Mouse (Mus musculus) hindbrain, postnatal 0 days (tissue): ENCODE data around the gene Slc39a1. TPM values are rescaled to one million over a fixed set of nuclear protein-coding genes. Genes with fewer than 3 reads are reported as not detected.

Experiments used
- ATAC-seq: fragments of 200-750 bp; cut with Nextera tagmentation; 2 replicates; pipeline ENCODE4 v1.8.0; 2017; ENCODE audit warnings: mild to moderate bottlenecking, moderate TSS enrichment, moderate library complexity
- DNase-seq: peaks from one replicate; pipeline ENCODE4 v3.0.0-alpha.2; 2015; ENCODE audit warnings: low spot score
- H3K27ac ChIP-seq: fragments of 300-500 bp; sonication (generic); 2 replicates; pipeline ENCODE4 v1.5.1; 2014; ENCODE audit warnings: mild to moderate bottlenecking
- H3K27me3 ChIP-seq: fragments of 300-500 bp; sonication (generic); 2 replicates; pipeline ENCODE4 v1.6.1; 2014; ENCODE audit warnings: low read length, mixed read lengths; ENCODE audit not compliant: insufficient read depth
- H3K36me3 ChIP-seq: fragments of 300-500 bp; sonication (generic); 2 replicates; pipeline ENCODE4 v1.6.1; 2014; ENCODE audit warnings: low read length, mixed read lengths; ENCODE audit not compliant: insufficient read depth
- H3K4me1 ChIP-seq: fragments of 300-500 bp; sonication (generic); 2 replicates; pipeline ENCODE4 v1.6.1; 2014; ENCODE audit warnings: antibody characterized with exemption, low read length, mixed read lengths; ENCODE audit not compliant: insufficient read depth
- H3K4me2 ChIP-seq: fragments of 300-500 bp; sonication (generic); 2 replicates; pipeline ENCODE4 v1.6.1; 2014; ENCODE audit warnings: low read depth, mild to moderate bottlenecking, low read length, moderate library complexity, mixed read lengths
- H3K4me3 ChIP-seq: fragments of 300-500 bp; sonication (generic); 2 replicates; pipeline ENCODE4 v1.5.1; 2014; ENCODE audit warnings: low read length
- H3K9ac ChIP-seq: fragments of 300-500 bp; sonication (generic); replicated peaks from 2 replicates; pipeline ENCODE4 v1.6.1; 2014; ENCODE audit warnings: mild to moderate bottlenecking, low read length, moderate library complexity, mixed read lengths
- H3K9me3 ChIP-seq: fragments of 300-500 bp; sonication (generic); 2 replicates; pipeline ENCODE4 v1.6.1; 2016; ENCODE audit warnings: low read length, mixed read lengths
- CTCF ChIP-seq: IDR thresholded peaks from 2 replicates; pipeline ENCODE4 v1.5.1; 2016; ENCODE audit warnings: antibody characterized with exemption, control low read depth, low read depth
- WGBS: fragments of 180-500 bp; shearing (Covaris S2); extraction: QIAGEN DNeasy Blood & Tissue Kit; methylation state at CpG from one replicate; pipeline ENCODE4 v1.1.7; 2014; 5-methylcytosine and 5-hydroxymethylcytosine counted together
- polyA plus RNA-seq: library from polyadenylated mRNA; unstranded; fragments of >200 nt; fragmentation: Nextera tagmentation; extraction: Ambion mirVana; gene quantifications from 2 replicates; pipeline ENCODE4 v1.2.1, GENCODE M21; 2015
- total RNA-seq: library from RNA; depleted of rRNA; stranded (reverse); fragments of >200 nt; gene quantifications from 2 replicates; pipeline ENCODE4 v1.2.3, GENCODE M21; 2014; rRNA removed

Gene Slc39a1
- total RNA-seq (97.8 and 105 TPM in 2 replicates), polyA plus RNA-seq (70.1 and 72.0 TPM in 2 replicates)

DNA sequence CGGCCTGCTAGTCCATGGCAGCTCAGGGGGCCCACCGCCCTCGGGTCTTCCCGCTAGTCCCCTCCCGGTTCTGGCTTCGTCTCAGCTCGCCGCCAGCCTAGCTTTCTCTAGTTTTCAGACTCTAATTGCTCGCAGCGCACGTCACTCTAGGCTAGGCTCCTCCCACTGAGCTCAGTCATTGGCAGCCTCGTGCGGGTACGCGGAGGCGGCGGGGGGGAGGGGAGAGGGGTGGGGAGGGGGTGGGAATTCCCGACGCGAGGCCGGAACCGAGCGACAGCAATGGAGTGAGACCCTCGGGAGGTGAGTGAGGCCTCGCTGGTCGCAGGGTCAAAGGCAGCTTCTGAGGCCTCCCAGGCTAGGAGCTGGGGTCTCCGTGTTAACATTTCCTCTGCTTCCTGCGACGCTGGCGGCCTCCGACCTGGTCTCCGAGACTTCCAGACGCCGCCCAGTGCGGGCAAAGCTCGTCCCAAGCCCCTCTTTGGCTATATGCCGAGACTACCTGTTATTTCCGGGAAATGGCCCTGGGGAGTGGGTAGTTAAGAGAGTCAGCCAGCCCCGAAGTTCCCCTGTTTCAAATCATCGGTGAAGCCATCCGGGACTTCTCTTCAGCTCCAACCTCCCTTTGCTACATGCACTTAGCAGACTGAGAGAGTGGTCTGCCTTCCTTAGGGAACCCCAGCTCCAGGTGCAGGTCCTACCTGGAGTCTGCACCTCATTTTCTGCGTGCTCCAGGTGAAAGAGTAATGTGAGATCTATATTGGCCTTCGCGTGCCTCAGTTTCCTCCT lies at the start of gene Slc39a1:
Gene Slc39a1 (plus strand): TSS at position 213 of the 786 bp plus-strand sequence.
- TF ChIP-seq CTCF = no peak
- H3K27me3 ChIP-seq = no peaks in the 10 kb centered on the region
- peaks cover 6% of the 10 kb centered on the region for H3K4me1 ChIP-seq
- no peaks in the 10 kb centered on the region for H3K9me3 ChIP-seq
- H3K4me3 ChIP-seq = peak within 1 kb of the TSS; percentile 66
- peak; percentile 97 for ATAC-seq
- peak within 1 kb of the TSS; percentile 87 for H3K27ac ChIP-seq
- peak within 1 kb of the TSS; percentile 74 for H3K9ac ChIP-seq
- peak; percentile 98 for DNase-seq
- peak within 1 kb of the TSS; percentile 91 for H3K4me2 ChIP-seq
- WGBS = 1% methylated on average over 35 of the region's 44 CpGs
- no peaks in the 10 kb centered on the region for H3K36me3 ChIP-seq

DNA sequence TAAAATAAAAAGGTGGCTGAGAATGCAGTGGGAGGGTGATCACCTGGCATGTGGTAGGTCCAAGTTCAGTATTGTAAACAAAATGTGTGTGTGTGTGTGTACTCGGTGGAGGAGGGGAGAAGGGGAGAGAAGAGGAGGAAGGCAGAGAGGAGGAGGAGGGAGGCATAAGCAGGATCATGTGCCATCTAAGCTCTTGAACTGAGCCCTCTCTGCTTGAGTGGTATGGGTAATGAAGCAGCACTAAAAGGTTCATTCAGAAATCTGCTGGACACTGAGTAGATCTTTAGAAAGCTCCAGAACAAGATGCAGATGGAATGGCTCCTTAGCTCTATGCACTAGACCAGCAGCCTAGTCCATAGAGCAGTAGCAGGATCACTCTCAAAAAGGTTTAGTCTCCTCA lies 45.1 kb upstream of the Slc39a1 start:
- no peak for TF ChIP-seq CTCF
- Histone ChIP-seq H3K4me1 (no peaks in the 10 kb centered on the region), H3K9me3 (no peaks in the 10 kb centered on the region), H3K4me2 (no peak overlapping the region), H3K27me3 (no peaks in the 10 kb centered on the region), H3K4me3 (no peak overlapping the region), H3K36me3 (no peaks in the 10 kb centered on the region), H3K9ac (no peak overlapping the region), H3K27ac (no peak overlapping the region)
- ATAC-seq (no peak), DNase-seq (no peak)
- 45% methylated on average over 1 of the region's 1 CpGs for WGBS

DNA sequence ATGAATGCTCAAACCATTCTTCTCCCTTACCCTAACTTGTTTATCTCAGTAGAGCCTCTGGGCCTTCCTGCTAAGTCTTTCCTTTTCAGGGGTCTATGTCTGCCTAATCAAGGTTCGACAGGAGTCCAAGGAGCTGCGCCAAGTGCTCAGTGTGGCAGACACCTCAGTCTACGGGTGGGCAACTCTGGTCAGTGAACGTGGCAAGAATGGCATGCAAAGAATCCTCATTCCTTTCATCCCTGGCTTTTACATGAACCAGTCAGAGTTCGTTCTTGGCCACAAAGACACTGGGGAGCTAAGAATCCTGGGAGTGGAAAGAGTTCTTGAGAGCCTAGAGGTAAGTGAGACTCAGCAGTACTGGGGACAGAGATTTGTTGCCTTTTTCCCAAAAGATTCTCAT lies 44.4 kb upstream of the Slc39a1 start:
- H3K9ac ChIP-seq = no peak overlapping the region
- TF ChIP-seq CTCF = no peak
- DNase-seq = no peak
- no peaks in the 10 kb centered on the region for H3K9me3 ChIP-seq
- H3K27ac ChIP-seq = no peak overlapping the region
- H3K4me3 ChIP-seq = no peak overlapping the region
- no peak for ATAC-seq
- H3K27me3 ChIP-seq = no peaks in the 10 kb centered on the region
- no peaks in the 10 kb centered on the region for H3K4me1 ChIP-seq
- no peak overlapping the region for H3K4me2 ChIP-seq
- 70% methylated on average over 5 of the region's 5 CpGs for WGBS
- 0 out of 2 replicates have a peak, but pooled peaks cover 1% of the 10 kb centered on the region for H3K36me3 ChIP-seq

DNA sequence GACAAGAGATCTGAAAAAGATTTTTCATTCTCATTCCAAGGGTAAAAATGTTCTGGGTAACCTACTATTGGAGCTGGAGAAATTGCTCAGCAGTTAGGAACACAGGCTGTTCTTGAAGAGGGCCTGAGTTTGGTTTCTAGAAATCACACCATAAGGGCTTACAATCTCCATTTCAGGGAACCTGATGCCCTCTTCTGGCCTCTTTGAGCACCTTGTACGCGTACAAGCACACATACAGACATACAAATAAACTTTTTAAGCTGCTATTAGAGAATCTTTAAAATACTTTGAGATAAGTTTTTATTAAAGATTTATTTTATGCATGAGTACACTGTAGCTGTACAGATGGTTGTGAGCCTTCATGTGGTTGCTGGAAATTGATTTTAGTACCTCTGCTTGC lies 43.4 kb upstream of the Slc39a1 start:
- no peak overlapping the region for H3K4me2 ChIP-seq
- H3K4me1 ChIP-seq = no peaks in the 10 kb centered on the region
- H3K36me3 ChIP-seq = 0 out of 2 replicates have a peak, but pooled peaks cover 5% of the 10 kb centered on the region
- H3K4me3 ChIP-seq = no peak overlapping the region
- no peak overlapping the region for H3K27ac ChIP-seq
- ATAC-seq (no peak), DNase-seq (no peak)
- no peak for TF ChIP-seq CTCF
- H3K27me3 ChIP-seq = no peaks in the 10 kb centered on the region
- H3K9me3 ChIP-seq = no peaks in the 10 kb centered on the region
- H3K9ac ChIP-seq = no peak overlapping the region
- 99% methylated on average over 2 of the region's 2 CpGs for whole genome bisulfite sequencing

DNA sequence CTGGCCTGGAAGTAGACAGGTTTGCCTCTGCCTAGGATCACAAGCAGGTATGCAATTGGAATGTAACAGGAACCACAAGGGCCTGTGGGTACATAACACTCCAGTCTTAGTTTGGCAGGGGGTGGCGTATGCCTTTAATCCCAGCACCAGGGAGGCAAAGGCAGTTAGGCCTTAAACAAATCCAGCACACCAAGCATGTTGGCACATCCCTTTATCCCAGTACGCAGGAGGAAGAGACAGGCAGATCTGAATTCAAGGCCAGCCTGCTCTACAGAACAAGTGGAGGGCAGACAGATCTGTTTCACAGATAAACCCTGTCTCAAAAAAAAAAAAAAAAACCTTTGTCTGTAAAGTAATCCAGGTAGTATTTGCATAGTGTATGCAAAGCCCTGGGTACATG lies 39.3 kb upstream of the Slc39a1 start:
- WGBS = 94% methylated on average over 2 of the region's 2 CpGs
- Histone ChIP-seq H3K4me1 (peaks cover 8% of the 10 kb centered on the region), H3K27ac (no peak overlapping the region), H3K36me3 (peaks cover 20% of the 10 kb centered on the region; the same call in 1 of the 2 replicates), H3K4me2 (no peak overlapping the region), H3K9ac (no peak overlapping the region), H3K9me3 (no peaks in the 10 kb centered on the region), H3K27me3 (no peaks in the 10 kb centered on the region), H3K4me3 (no peak overlapping the region)
- no peak for TF ChIP-seq CTCF
- no peak for DNase-seq
- no peak for ATAC-seq

DNA sequence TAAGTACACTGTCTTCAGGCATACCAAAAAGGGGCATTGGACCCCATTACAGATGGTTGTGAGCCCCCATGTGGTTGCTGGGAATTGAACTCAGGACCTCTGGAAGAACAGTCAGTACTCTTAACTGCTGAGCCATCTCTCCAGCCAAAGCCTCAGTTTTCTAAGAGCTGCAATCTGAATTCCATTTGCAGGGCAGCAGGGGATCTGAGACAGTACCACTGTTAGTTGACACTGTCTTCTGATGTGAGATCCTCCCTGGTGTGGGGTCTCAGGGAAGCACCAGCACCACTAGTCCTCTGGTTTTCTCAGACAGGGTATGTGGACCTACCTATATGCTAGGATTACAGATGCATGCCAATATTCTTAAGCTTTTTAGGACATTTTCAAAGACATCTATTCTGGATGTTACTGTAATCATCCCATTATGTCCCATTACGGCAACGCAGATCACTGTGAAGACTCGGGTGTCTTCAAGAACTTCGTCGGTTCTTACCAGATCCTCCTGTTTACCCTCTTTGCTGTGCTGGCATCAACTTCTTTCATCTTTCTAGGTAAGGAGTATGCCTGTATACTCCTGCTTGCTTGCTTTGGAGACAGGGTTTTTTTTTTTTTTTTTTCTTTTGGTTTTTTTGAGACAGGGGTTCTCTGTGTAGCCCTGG lies 37.9 kb upstream of the Slc39a1 start:
- ATAC-seq (no peak), DNase-seq (no peak)
- Histone ChIP-seq H3K4me3 (no peak overlapping the region), H3K27me3 (no peaks in the 10 kb centered on the region), H3K4me2 (no peak overlapping the region), H3K27ac (no peak overlapping the region), H3K9ac (no peak overlapping the region), H3K9me3 (no peaks in the 10 kb centered on the region), H3K36me3 (peaks cover 20% of the 10 kb centered on the region; the same call in 1 of the 2 replicates), H3K4me1 (peaks cover 15% of the 10 kb centered on the region)
- no peak for TF ChIP-seq CTCF
- WGBS = 93% methylated on average over 5 of the region's 5 CpGs
